Mouse (Mus musculus): ENCODE results near the gene Cdc14a.

Cdc14a gene

GRCm38 (mm10) chr3:116414451-116414860 lies 9.4 kb downstream of the Cdc14a start:
- DNase-seq (ENCODE audit: low read depth, low spot score) = no peak

DNA sequence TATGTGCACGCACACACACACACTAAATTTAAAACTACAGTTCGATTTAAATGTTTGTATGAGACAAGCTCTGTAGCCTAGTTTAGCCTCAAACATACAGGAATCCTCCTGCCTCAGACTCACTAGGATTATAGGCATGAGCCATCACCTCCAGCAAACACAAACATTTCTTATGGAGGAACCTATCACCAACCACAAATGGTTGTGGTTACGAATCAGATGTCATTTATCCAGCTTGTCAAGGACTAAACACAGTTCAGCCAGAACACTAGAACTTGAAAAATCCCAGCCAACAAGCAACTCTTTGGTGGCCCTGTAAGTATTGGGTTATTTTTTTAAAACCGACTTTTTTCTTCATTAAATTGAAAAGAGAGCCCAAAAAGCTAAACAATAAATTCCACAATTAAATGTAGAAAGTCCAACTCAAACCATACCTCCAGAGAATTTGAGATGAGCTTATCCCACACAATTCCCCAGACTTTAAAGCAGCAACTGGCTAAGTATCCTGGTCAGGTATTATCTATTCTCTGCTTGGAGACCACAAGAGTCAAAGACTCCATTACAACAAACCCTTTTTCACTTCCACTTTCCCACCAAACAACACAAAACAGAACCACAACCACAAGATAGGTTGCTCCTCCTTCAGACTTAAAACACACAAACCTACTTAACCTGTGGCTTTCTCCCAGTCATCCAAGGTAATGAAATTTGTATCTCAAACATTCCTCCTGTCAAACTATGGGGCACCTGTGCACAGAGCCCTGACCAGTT lies 10.7 kb downstream of the Cdc14a start:
- DNase-seq (ENCODE audit: low read depth, low spot score) = no peak

GRCm38 (mm10) chr3:116410051-116410450 lies 13.8 kb downstream of the Cdc14a start:
- no peak for DNase-seq (ENCODE audit: low read depth, low spot score)

- DNase-seq (ENCODE audit: low read depth, low spot score) = no peak
Observed at GRCm38 (mm10) chr3:116409486-116409885, 14.3 kb downstream of the Cdc14a start.

DNA sequence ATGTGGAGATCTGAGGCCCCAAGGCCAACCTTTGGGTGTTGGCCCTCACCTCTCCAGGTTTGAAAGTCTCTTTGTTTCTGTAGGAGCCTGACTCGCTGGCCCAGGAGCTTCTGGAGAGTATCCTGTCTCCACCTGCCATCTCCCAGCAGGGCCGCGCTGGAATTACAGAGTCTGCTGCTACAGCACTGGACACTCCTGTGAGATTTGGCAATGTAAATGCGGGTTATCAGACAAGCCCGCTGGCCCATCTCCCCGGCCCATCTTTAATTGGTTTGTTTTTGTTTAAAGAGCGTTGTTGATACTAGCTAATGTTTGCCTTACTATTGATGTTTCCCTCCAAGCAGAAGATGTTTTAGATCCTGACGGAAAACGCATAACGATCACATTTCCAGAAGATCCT lies 15.0 kb downstream of the Cdc14a start:
- no peak for DNase-seq (ENCODE audit: low read depth, low spot score)

DNA sequence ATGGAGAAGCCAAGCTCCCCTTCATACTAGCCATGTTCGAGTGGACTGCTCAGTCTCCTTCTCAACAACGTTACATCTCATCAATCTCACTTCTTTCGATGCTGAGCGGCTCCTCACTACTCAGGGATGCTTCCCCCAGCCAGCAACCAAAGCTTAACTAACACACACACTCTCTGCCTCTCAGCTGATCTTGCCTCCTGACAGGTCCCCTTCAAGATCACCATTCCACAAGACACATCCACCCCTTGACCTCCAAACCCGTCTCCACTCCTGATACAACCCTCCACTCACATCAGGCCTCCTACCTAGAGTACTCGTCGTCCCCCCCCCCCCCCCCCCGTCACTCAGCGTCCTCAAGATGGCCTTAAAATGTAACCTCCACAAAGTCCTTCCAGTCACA lies 18.3 kb downstream of the Cdc14a start:
- no peak for DNase-seq (ENCODE audit: low read depth, low spot score)

DNA sequence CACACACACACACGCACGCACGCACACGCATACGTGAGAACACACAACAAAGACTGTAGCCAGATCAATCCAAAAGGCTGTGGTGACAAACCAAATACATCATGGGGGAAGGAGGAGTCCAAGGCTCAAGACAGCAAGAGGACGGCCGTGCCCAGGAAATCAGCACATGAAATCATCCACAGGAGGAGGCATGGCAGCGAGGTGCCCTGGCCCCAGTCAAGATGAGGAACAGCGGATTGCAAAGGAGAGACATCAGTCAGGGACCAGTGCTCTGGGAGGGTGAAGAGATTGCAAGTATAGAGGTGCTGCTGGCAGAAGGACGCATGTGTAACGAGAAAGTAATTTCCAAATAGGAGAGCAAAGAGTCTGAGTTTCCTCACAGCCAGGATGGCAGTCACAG lies 22.4 kb downstream of the Cdc14a start:
- no peak for DNase-seq (ENCODE audit: low read depth, low spot score)

DNA sequence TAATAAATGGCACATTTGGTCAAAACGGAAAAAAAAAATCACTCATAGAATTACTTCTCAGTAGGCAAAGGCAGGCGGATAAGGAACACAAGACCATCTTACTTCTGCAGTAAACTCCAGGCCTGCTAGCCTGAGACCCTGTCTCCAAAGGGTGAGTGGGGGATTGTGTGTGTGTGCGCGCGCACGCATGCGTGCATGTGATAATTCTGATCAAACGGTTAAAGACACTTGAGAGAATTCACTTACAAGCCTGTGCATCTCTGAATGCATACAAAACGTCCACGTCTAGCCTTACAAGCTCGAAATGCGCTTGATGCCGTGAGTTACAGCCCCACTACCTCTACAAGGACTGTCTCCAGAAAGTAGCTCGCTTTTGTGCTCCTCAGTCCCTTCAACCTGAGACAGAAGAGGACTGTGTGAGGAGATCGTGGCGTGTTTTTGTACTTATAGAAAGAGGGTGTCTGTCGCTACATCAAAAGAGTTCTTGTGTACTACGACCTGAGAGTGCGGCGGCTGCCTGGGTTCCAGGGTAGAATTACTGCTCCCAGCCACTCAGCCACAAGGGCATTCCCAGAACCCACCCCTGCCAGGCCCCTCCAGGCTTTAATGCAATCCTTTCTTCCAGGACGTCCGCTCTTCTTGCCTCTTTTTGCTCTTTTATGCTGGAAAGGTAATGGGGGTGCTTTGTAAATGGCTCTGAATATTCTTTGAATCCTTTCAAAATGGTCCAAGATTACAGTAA lies 24.3 kb downstream of the Cdc14a start:
- no peak for DNase-seq (ENCODE audit: low read depth, low spot score)

DNA sequence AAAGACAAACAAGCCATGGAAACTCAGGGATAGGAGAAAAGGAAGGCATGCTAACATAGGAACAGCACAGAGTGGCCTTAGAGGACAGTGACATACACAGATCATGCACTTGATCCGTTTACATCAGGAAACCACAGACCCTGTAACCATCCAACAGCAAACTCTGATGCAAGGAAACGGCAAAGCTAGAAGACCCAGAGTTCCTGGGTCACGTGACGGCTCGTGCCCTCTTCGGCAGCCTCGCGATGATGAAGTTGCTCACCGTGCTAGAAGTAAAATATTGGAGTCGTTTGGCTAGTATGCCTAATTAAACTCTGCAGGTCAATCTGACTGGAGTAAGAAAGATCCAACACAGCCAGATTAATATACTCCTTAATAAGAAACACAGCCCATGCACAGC lies 25.3 kb downstream of the Cdc14a start:
- DNase-seq (ENCODE audit: low read depth, low spot score) = no peak

DNA sequence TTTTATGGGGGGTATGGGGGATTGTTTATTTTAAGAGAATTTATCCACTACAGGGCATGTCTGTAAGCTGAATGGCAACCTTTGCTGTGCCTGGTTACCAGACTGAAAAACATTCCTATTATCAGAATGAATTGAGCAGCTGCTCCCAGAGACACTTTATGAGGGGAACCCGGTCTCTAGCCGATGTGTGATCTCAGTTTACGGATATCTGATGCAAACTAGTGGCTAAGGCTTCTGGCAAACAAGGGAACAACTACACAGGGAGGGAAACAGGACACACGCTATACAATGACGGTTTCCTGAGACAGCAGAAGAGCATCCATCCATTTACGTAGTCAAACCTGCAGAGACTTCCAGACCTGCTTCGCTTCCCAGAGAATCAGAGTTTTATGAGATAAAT lies 25.9 kb downstream of the Cdc14a start:
- no peak for DNase-seq (ENCODE audit: low read depth, low spot score)

GRCm38 (mm10) chr3:116397341-116397740 lies 26.5 kb downstream of the Cdc14a start:
- no peak for DNase-seq (ENCODE audit: low read depth, low spot score)

- no peak for DNase-seq (ENCODE audit: low read depth, low spot score)
Observed at GRCm38 (mm10) chr3:116396571-116396970, 27.3 kb downstream of the Cdc14a start.

GRCm38 (mm10) chr3:116394885-116395390 lies 28.9 kb downstream of the Cdc14a start:
- DNase-seq (ENCODE audit: low read depth, low spot score) = no peak

- no peak for DNase-seq (ENCODE audit: low read depth, low spot score)
Observed at GRCm38 (mm10) chr3:116391399-116391798, 32.4 kb downstream of the Cdc14a start.

- no peak for DNase-seq (ENCODE audit: low read depth, low spot score)
Observed at GRCm38 (mm10) chr3:116389500-116390470, 34.0 kb downstream of the Cdc14a start.

- no peak for DNase-seq (ENCODE audit: low read depth, low spot score)
Observed at GRCm38 (mm10) chr3:116388808-116389207, 35.0 kb downstream of the Cdc14a start.

GRCm38 (mm10) chr3:116386886-116387285 lies 36.9 kb downstream of the Cdc14a start:
- DNase-seq (ENCODE audit: low read depth, low spot score) = no peak

DNA sequence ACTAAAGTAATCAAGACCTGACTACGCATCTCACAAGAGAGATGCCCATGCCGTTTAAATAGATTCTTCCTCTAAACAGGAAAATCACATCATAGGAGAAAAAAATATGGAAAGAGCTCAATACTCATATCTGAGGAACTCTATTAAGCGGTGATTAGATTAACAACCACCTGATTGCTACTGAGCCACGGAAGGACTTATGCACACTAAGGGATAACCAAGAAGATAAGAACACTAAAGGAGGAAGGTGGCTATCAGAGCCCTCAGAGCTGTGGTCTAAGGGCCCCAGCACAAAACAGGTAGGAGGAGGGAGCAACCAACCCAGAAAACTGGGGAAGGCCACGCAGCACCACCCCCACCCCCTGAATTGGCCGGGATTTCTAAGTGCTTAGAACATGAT lies 37.5 kb downstream of the Cdc14a start:
- no peak for DNase-seq (ENCODE audit: low read depth, low spot score)

DNA sequence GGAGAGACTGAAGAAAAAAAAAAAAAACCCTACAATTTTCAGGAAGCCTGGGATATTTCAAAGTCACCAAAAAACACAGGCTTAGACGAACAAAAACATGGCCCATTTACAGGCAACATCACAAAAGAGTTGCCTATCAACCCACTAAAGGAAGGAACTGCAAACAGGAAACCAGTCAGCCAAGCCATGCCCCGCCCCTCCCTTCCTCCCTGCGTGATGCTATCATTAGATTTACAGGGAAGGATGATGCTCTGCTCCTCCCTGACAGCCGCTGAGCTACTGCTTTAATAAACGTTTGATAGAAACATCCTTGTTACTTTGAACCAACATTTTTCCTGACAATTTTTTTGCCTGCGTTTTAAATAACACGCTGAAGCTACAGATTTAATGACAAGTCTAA lies 39.5 kb downstream of the Cdc14a start:
- no peak for DNase-seq (ENCODE audit: low read depth, low spot score)

- no peak for DNase-seq (ENCODE audit: low read depth, low spot score)
Observed at GRCm38 (mm10) chr3:116380319-116380718, 43.5 kb downstream of the Cdc14a start.

DNA sequence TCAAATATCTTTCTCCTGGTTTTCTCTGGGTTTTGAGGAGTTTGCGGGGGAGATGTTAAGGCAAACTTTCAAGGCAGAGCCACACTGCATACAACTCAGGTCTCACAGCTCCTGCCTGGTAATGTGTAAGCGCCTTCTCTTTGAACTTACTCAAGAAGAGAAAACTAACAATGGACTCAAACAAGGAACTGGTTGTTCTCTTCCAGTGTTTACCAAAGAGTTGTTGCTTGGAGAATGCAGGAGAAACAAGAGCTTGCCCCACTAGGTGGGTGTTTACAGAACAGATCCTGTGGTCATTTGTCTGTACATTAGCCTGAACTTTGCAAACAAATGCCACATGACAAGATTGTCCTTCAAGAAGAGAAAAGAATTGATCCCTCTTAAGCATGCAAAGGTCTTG lies 48.4 kb downstream of the Cdc14a start:
- DNase-seq (ENCODE audit: low read depth, low spot score) = no peak

DNA sequence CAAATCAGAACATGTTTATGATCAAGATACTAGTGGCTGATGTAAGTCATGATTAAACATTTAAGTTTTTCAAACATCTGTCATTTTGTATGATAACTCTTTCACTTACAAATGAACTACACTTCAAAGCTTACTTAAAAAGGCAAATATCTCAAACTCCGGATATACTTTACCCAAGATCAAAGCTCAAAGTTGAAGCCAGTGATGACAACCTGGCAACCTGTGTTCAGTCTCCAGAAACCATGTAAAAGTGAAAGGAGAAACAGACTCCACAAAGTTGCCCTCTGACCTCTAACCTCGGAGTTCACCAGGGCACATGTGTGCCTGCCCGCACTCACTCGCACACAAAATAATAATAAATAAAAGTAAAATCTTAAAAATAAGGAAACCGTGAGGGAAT lies 49.3 kb downstream of the Cdc14a start:
- no peak for DNase-seq (ENCODE audit: low read depth, low spot score)
